Mouse (Mus musculus) megakaryocyte, embryonic 14.5 days (primary cell): Measurements from ENCODE around the gene Klf1. TPM values are rescaled to one million over a fixed set of nuclear protein-coding genes. Genes with fewer than 3 reads are reported as not detected.

ENCODE experiments used
- H3K27me3 ChIP-seq: replicated peaks from 2 replicates; pipeline ENCODE3; 2012; ENCODE audit warnings: inconsistent platforms
- H3K36me3 ChIP-seq: replicated peaks from 2 replicates; pipeline ENCODE3; 2012; ENCODE audit warnings: low read length, inconsistent platforms, mixed read lengths
- H3K4me1 ChIP-seq: 2 replicates; pipeline ENCODE4 v1.6.1; 2012; ENCODE audit warnings: inconsistent platforms
- H3K4me3 ChIP-seq: replicated peaks from 2 replicates; pipeline ENCODE3; 2012; ENCODE audit warnings: moderate library complexity, mild to moderate bottlenecking, inconsistent platforms
- H3K9me3 ChIP-seq: 2 replicates; pipeline ENCODE4 v1.6.1; 2012; ENCODE audit warnings: inconsistent platforms
- FLI1 ChIP-seq: IDR thresholded peaks from 2 replicates; pipeline ENCODE4 v1.6.1; 2012; ENCODE audit warnings: low read length, inconsistent platforms, mixed read lengths
- GATA1 ChIP-seq: IDR thresholded peaks from 3 replicates; pipeline ENCODE4 v1.6.1; 2012; ENCODE audit warnings: mixed read lengths, low read length, inconsistent platforms, borderline replicate concordance
- polyA plus RNA-seq: library from polyadenylated mRNA; stranded (reverse); fragments of >175 nt; gene quantifications from 2 replicates; pipeline ENCODE4 v1.2.3, GENCODE M21; 2012; ENCODE audit warnings: low replicate concordance; ENCODE audit not compliant: insufficient read depth

Gene Klf1
- polyA plus RNA-seq, 1 experiment: 11.9 TPM

DNA sequence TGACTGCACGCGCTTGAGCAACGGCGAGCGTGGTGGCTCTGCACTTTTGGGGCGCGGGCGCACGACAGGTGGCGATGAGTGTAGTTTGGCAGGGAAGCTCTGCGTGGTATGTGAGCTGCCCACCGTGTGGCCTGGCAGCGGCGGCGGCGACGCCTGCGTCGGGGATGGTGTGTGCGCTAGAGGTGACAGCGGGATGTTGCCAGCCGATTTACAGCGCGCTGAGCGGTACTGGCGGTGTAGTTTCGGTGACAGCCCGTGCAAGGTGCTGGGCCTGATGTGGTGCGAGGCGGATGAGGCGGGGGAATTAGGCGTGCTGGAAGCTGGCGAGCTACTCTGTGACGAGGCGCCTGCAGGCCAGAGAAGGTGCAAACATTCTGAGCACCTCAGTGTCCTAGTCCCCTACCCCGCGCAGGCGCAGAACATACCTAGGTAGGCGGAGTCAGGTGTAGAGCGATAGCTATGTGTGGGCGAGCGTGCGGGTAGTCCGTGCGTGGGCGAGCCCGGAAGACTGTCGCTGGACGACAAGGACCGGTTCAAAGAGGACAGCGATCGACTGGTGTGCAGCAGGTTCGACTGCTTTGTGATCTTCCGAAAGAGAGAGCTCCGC is 11.3 kb downstream of the Klf1 start:
- TF ChIP-seq FLI1 (no peak), GATA1 (no peak)
- H3K36me3 ChIP-seq: peaks cover 8% of the 10 kb centered on the region
- H3K27me3 ChIP-seq: peaks cover 36% of the 10 kb centered on the region
- peak overlapping the region; percentile 92 for H3K4me3 ChIP-seq
- H3K9me3 ChIP-seq: no peaks in the 10 kb centered on the region
- H3K4me1 ChIP-seq: peaks cover 30% of the 10 kb centered on the region

DNA sequence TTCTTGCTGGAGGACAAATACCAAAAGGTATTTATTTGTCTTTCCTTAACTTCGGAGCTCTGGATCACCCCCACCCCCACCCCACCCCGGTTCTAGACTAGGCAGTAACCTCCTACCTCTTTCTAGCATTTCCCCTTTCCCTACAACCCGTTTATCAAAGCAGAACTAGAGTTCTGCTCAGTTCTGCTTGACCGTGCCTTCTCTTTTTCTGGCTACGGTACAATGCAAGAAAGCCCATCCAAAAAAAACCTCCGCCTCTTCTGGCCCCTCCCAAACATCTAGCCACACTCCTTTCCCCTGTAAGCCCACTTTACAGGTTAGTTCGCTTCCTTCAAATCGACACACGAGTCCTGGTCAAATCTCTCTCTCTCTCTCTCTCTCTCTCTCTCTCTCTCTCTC is 11.8 kb downstream of the Klf1 start:
- Histone ChIP-seq H3K4me3 (peak overlapping the region; percentile 92), H3K9me3 (no peaks in the 10 kb centered on the region), H3K36me3 (peaks cover 8% of the 10 kb centered on the region), H3K4me1 (peaks cover 30% of the 10 kb centered on the region), H3K27me3 (peaks cover 39% of the 10 kb centered on the region)
- no peak for TF ChIP-seq FLI1
- no peak for TF ChIP-seq GATA1

DNA sequence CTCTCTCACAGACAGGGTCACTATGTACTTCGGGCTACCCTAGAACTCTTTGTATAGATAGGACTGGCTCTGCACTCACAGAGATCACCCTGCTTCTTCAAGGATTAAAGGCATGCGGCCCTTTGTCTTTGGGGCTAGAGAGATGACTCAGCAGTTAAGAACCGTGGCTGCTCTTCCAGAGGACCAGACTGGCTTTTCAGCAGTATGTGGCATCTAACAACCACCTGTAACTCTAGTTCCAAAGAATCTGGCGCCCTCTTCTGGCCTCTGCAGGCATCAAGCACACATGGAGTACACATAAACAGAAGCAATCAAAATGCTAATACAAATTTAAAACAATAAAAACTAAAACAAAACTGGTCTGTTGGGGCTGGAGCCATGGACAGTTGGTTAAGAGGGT is 12.2 kb downstream of the Klf1 start:
- Histone ChIP-seq H3K4me1 (peaks cover 26% of the 10 kb centered on the region), H3K4me3 (peak overlapping the region; percentile 57), H3K36me3 (peaks cover 8% of the 10 kb centered on the region), H3K9me3 (no peaks in the 10 kb centered on the region), H3K27me3 (peaks cover 39% of the 10 kb centered on the region)
- no peak for TF ChIP-seq GATA1
- TF ChIP-seq FLI1: no peak

DNA sequence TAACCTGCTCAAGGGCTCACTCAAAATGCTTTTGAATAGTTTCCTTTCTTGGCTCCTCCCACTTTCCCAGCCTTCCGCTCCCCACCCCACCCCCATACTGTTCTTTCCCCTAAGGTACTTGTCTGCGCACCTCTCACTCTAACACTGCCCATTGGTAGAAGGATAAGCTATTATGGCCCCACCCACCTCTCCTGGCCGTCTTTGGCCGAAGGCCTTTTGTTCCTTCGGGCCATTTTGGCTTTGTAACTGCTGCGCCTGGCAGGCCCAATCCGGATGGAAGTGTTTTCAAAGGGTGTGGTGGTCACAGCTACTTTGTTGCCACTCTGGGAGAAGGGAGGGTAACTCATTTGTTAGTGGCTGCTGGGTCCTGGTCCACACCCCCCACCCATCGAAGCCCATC is 13.5 kb downstream of the Klf1 start:
- Histone ChIP-seq H3K4me1 (peaks cover 17% of the 10 kb centered on the region), H3K4me3 (no peak overlapping the region), H3K9me3 (no peaks in the 10 kb centered on the region), H3K36me3 (peaks cover 7% of the 10 kb centered on the region), H3K27me3 (peaks cover 42% of the 10 kb centered on the region)
- TF ChIP-seq GATA1: no peak
- no peak for TF ChIP-seq FLI1

DNA sequence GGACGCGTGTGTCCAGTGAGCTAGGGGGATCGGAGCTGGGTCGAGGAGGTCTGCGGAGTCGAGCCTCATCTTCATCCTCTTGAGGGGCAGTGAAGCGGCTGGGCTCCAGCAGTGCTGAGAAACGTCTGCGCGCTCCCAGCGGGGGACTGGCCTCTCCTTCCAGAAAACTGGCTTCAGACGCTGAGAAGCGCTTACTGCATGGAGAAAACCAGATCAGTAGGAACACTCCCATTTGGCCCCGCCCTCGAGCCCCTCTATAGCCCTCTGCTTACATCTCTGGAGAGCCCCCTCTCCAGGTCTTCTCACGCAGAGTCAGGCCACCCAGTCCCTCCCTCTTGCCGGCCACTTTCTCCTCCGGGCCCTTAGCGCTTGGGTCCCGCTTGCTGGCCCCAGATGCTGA is 16.1 kb downstream of the Klf1 start:
- Histone ChIP-seq H3K4me3 (no peak overlapping the region), H3K36me3 (no peaks in the 10 kb centered on the region), H3K27me3 (peaks cover 33% of the 10 kb centered on the region), H3K9me3 (no peaks in the 10 kb centered on the region), H3K4me1 (peaks cover 25% of the 10 kb centered on the region)
- TF ChIP-seq FLI1: no peak
- TF ChIP-seq GATA1: no peak

DNA sequence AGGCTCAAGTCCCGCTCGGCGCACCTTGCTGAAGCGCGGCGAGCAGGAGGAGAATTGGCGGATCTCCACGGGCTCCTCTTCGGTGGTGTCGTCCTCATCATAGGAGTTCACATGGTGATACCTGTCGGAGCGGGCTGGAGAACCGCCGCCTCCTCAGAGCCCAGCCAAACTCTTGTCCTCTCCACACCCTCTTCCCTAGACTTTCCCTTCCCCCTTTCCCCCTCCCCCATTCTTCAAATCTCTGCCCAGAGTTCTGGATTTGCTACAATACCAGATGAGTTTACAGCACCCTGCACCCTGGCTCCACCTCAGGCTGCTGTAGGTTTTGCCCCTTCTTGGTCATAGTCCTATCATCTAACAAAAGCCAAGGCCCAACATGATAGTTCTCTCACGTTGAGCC is 16.9 kb downstream of the Klf1 start:
- no peak for TF ChIP-seq GATA1
- no peak for TF ChIP-seq FLI1
- H3K27me3 ChIP-seq: peaks cover 30% of the 10 kb centered on the region
- no peaks in the 10 kb centered on the region for H3K36me3 ChIP-seq
- H3K4me3 ChIP-seq: no peak overlapping the region
- H3K4me1 ChIP-seq: peaks cover 16% of the 10 kb centered on the region
- no peaks in the 10 kb centered on the region for H3K9me3 ChIP-seq

DNA sequence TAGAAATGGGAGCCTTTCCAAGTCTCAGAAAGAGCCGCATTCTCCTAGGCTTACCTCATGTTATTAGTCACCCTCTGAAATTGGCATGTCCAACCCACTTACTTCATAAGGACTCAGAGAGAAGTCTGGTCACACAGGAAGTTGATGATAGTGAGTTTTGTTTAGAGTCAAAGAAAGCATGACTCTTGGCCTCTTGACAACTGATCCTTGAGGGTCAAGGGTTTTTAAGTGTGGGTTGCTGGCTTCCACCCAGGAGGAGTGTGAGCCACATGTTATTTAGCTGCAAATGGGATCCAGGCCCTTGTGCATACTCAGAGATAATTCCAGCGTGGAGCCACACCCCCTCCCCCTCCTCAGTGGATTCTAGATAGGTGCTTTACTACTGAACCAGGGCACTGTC is 19.9 kb downstream of the Klf1 start:
- H3K27me3 ChIP-seq: peaks cover 38% of the 10 kb centered on the region
- no peaks in the 10 kb centered on the region for H3K36me3 ChIP-seq
- H3K4me3 ChIP-seq: no peak overlapping the region
- no peak for TF ChIP-seq GATA1
- no peak for TF ChIP-seq FLI1
- H3K4me1 ChIP-seq: peaks cover 12% of the 10 kb centered on the region
- no peaks in the 10 kb centered on the region for H3K9me3 ChIP-seq

DNA sequence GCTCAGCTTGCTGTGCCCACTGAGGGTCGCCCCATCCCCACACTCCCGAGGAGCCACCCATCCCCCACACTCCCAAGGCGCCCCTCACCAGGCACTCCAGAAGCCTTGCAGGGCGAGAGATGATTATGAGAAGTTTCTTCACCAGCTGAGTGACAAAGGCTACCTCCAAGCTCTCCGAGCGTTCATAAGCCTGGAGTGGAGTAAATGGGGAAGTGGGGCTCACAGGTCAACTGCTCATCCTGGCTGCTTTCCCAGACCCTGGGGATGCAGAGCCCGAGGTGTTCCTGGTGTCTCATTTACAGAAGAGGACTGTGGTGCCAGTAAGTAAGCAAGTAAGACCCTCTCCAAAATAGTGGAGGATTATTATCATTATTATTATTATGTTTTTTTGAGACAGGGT is 23.8 kb downstream of the Klf1 start:
- Histone ChIP-seq H3K27me3 (peaks cover 50% of the 10 kb centered on the region), H3K36me3 (no peaks in the 10 kb centered on the region), H3K4me1 (peaks cover 32% of the 10 kb centered on the region), H3K9me3 (no peaks in the 10 kb centered on the region), H3K4me3 (no peak overlapping the region)
- TF ChIP-seq GATA1 (no peak), FLI1 (no peak)

DNA sequence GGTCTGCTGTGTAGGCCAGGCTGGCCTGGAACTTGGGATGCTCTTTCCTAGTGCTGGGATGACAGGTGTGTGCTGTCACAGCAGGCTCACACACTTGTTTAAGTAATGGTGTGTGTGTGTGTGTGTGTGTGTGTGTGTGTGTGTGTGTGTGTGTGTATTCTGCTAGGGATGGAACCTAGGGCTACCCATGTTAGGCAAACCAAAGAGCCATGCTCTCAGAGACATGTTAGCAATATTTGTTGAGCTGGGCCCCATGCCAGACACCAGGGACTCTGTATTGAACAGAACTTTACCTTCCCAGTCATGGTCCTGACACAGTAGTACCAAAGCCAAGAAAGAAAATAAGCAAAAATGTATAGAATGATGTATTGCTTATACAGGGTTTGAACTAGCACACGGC is 25.8 kb downstream of the Klf1 start:
- no peaks in the 10 kb centered on the region for H3K9me3 ChIP-seq
- H3K4me3 ChIP-seq: no peak overlapping the region
- peaks cover 21% of the 10 kb centered on the region for H3K4me1 ChIP-seq
- peaks cover 63% of the 10 kb centered on the region for H3K27me3 ChIP-seq
- no peak for TF ChIP-seq GATA1
- TF ChIP-seq FLI1: no peak
- no peaks in the 10 kb centered on the region for H3K36me3 ChIP-seq

DNA sequence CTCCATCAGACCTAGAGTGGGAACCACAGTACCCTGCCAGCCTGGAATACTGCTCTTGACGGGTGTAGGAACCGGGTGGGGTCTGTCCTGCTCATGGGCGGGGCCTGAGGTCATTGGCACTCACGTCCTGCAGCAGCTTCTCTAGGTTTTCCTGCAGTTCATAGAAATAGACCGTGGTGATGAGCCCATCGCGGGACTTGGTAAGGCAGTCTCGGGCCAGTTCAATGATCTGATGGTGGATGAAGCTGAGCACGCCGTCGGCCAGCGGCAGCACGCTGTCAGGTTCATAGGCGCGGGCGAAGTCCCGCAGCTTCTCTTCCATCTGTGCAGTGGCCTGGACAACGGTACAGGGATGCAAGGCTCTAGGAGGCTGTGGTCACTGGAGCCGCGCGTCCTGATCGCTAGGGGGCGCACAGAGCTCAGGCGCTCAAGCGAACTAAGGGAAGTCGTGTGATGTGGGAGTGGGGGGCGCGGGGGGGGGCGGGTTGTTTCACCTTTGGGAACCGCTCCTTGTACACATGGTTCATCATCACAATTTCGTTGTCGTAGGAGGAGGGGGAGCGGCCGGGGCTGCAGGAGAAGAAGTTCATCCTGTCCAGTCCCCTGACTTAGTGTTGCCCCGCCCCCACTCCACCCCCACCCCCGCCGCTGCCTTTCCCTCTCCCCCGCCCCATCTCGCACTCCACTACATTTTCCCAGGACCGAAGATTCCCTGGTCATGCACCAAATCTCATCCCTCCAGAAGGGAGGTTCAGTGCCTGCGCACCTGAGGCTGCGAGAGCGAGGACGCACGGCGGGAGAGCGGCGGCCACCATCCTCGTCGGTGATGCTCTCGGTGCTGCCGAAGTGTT is 27.0 kb downstream of the Klf1 start:
- Histone ChIP-seq H3K27me3 (peaks cover 69% of the 10 kb centered on the region), H3K4me3 (peak overlapping the region; percentile 57), H3K9me3 (no peaks in the 10 kb centered on the region), H3K4me1 (peaks cover 21% of the 10 kb centered on the region), H3K36me3 (no peaks in the 10 kb centered on the region)
- TF ChIP-seq FLI1 (no peak), GATA1 (no peak)
